Comparison of ENCODE assay signal across 8 mouse cellular contexts in genomic region chr10:60105391-60106145, GRCm38 (mm10). TPM values are rescaled to one million over a fixed set of nuclear protein-coding genes. Genes with fewer than 3 reads are reported as not detected.
DNase-seq lines count a peak whose midpoint lies in the region; ATAC-seq and TF ChIP-seq lines count a peak whose summit lies in the region.

No protein-coding gene starts in this region.

- DNase-seq in heart, postnatal 0 days (ENCODE audit: low spot score): no peak
- no peak for DNase-seq in heart, postnatal 14 days
- peak; percentile 53 for DNase-seq in embryo, embryonic 10.5 days (ENCODE audit: low spot score)
- DNase-seq in hindbrain, embryonic 14.5 days (ENCODE audit: low spot score): no peak
- no peak for DNase-seq in right cerebral cortex, postnatal 36 days (ENCODE audit: low spot score in 2 of 2)
- no peak for DNase-seq in right cerebral cortex, postnatal 4 days

- WGBS in heart, postnatal 0 days: 37% methylated on average over 20 of the region's 20 CpGs
- WGBS in hindbrain, embryonic 14.5 days: 9% methylated on average over 20 of the region's 20 CpGs

- no peaks in the 10 kb centered on the region for H3K36me3 ChIP-seq in heart, postnatal 0 days (replicated peaks; ENCODE audit: control insufficient read depth, insufficient read depth, low read length)
- H3K36me3 ChIP-seq in hindbrain, embryonic 14.5 days (replicated peaks; ENCODE audit: control insufficient read depth, insufficient read depth): no peaks in the 10 kb centered on the region
- no peaks in the 10 kb centered on the region for H3K36me3 ChIP-seq in myocyte (ENCODE audit: control insufficient read depth, insufficient read depth)

- TF ChIP-seq EP300 in heart, postnatal 0 days (IDR thresholded peaks at IDR 0.05; ENCODE audit: low read depth): no peak

- H3K4me1 ChIP-seq in heart, postnatal 0 days (ENCODE audit: control insufficient read depth, insufficient read depth): peaks cover 5% of the 10 kb centered on the region; the same call in 1 of the 2 replicates
- peaks cover 34% of the 10 kb centered on the region for H3K4me1 ChIP-seq in hindbrain, embryonic 14.5 days (replicated peaks; ENCODE audit: control insufficient read depth, insufficient read depth, low read length)

- no peak for TF ChIP-seq CTCF in heart, postnatal 0 days (IDR thresholded peaks at IDR 0.05; ENCODE audit: low read depth)

- intact Hi-C loops in heart, postnatal 14 days (cut with DNase I): no loop called here

- H3K4me2 ChIP-seq in heart, postnatal 0 days (ENCODE audit: low read depth, low read length): peak overlapping the region; percentile 79
- peak overlapping the region; percentile 83 for H3K4me2 ChIP-seq in hindbrain, embryonic 14.5 days (replicated peaks)
- no peak overlapping the region for H3K4me2 ChIP-seq in myocyte (ENCODE audit: low read depth)

- no peak for ATAC-seq in heart, postnatal 0 days (ENCODE audit: insufficient read depth, low read depth)
- ATAC-seq in hindbrain, embryonic 14.5 days (ENCODE audit: low FRiP score): peak; percentile 21
- ATAC-seq in inflammation-experienced regulatory T-cells, adult 6 months: no peak

- H3K79me2 ChIP-seq in myocyte (ENCODE audit: control insufficient read depth, insufficient read depth): no peaks in the 10 kb centered on the region

- no peak for TF ChIP-seq POLR2A in myocyte (IDR thresholded peaks at IDR 0.05; ENCODE audit: insufficient read length, low read depth)

- H3K4me3 ChIP-seq in heart, postnatal 0 days (ENCODE audit: low read depth, low read length): peak overlapping the region; percentile 51
- peak overlapping the region; percentile 69 for H3K4me3 ChIP-seq in hindbrain, embryonic 14.5 days (replicated peaks; ENCODE audit: low read length)
- peak overlapping the region; percentile 26 for H3K4me3 ChIP-seq in myocyte

- peaks cover 60% of the 10 kb centered on the region for H3K27me3 ChIP-seq in heart, postnatal 0 days (ENCODE audit: control insufficient read depth, insufficient read depth, low read length)
- H3K27me3 ChIP-seq in hindbrain, embryonic 14.5 days (ENCODE audit: control insufficient read depth, insufficient read depth, low read length): no peaks in the 10 kb centered on the region
- H3K27me3 ChIP-seq in myocyte (ENCODE audit: control insufficient read depth, insufficient read depth, insufficient read length): no peaks in the 10 kb centered on the region

- H3K27ac ChIP-seq in heart, postnatal 0 days (ENCODE audit: low read depth): no peak overlapping the region
- H3K27ac ChIP-seq in hindbrain, embryonic 14.5 days: peak overlapping the region; percentile 93

- H3K9me3 ChIP-seq in heart, postnatal 0 days (replicated peaks; ENCODE audit: control insufficient read depth, low read length): no peaks in the 10 kb centered on the region
- no peaks in the 10 kb centered on the region for H3K9me3 ChIP-seq in hindbrain, embryonic 14.5 days (ENCODE audit: control insufficient read depth, low read length)

- H3ac ChIP-seq in myocyte (ENCODE audit: control insufficient read depth, insufficient read length): peak overlapping the region; percentile 21

- H3K9ac ChIP-seq in heart, postnatal 0 days (replicated peaks; ENCODE audit: low read depth, low read length): no peak overlapping the region
- peak overlapping the region; percentile 87 for H3K9ac ChIP-seq in hindbrain, embryonic 14.5 days

TF ChIP-seq in myocyte, 11 proteins besides CTCF, POLR2A, EP300 and RAD21:
- TF ChIP-seq MAX (IDR thresholded peaks at IDR 0.05; ENCODE audit: low read depth): no peak
- TF ChIP-seq MYOD1 (IDR thresholded peaks at IDR 0.05; ENCODE audit: control insufficient read depth in 1 of 3, insufficient read length in 2 of 3, low read depth in 2 of 3): peak in 1 of 3 experiments; percentile 21
- no peak for TF ChIP-seq SRF (IDR thresholded peaks at IDR 0.05; ENCODE audit: control insufficient read depth, insufficient read length, low read depth)
- no peak for TF ChIP-seq POLR2AphosphoS2 (IDR thresholded peaks at IDR 0.05; ENCODE audit: insufficient read length, low read depth)
- TF ChIP-seq E2F4 (IDR thresholded peaks at IDR 0.05; ENCODE audit: insufficient read depth): no peak

RNA-seq across cellular contexts. Expression of gene Spock2, which starts 0.5 kb away (rescaled TPM):
- total RNA-seq in heart, postnatal 0 days (2014; rRNA removed; ENCODE audit: low replicate concordance): 18.3 and 18.4 TPM in 2 replicates
- 5.2 and 5.7 TPM in 2 replicates for polyA plus RNA-seq in heart, postnatal 0 days (2015; fragmentation: Nextera tagmentation; extraction: Ambion mirVana)
- 10 to 100 TPM; 11.5 to 18.0 TPM for total RNA-seq in heart, postnatal 14 days (2021)
- polyA plus RNA-seq in hindbrain, embryonic 14.5 days (2014; fragmentation: Nextera tagmentation; extraction: Ambion mirVana): 85.3 and 88.8 TPM in 2 replicates
- polyA plus RNA-seq in myocyte (2012; fragmentation: generic; extraction: Trizol): 6.8 TPM
- 1 to 10 TPM; 1.5 to 8.7 (median 8.0) TPM for polyA plus RNA-seq in inflammation-experienced regulatory T-cells, adult 6 months (2017; shearing (Covaris generic))
